Mouse (Mus musculus): Measurements from ENCODE around the gene Polr2c. TPM values are rescaled to one million over a fixed set of nuclear protein-coding genes. Genes with fewer than 3 reads are reported as not detected.
A peak's percentile ranks its signal among the peaks of the same experiment; 100 is the strongest.

The Polr2c gene
- polyA plus RNA-seq, 1 experiment from 2014 or later: 107 TPM

GRCm38 (mm10) chr8:94870474-94871107 is 13.3 kb downstream of the Polr2c start:
- H3K4me1 ChIP-seq (replicated peaks): peaks cover 62% of the 10 kb centered on the region
- H3K27ac ChIP-seq: peak overlapping the region; percentile 56
- no peaks in the 10 kb centered on the region for H3K27me3 ChIP-seq
- H3K9me3 ChIP-seq (replicated peaks): no peaks in the 10 kb centered on the region
- WGBS: 17% methylated on average over 22 of the region's 22 CpGs
- H3K4me2 ChIP-seq: peak overlapping the region; percentile 70
- H3K4me3 ChIP-seq: peak overlapping the region; percentile 45
- ATAC-seq (replicated peaks; ENCODE audit: insufficient number of reproducible peaks, insufficient read depth, low FRiP score, low read depth): no peak
- peaks cover 14% of the 10 kb centered on the region; the same call in 1 of the 2 replicates for H3K36me3 ChIP-seq
- peak overlapping the region; percentile 36 for H3K9ac ChIP-seq

- Histone ChIP-seq H3K4me1 (replicated peaks) (peaks cover 65% of the 10 kb centered on the region), H3K4me3 (peak overlapping the region; percentile 45)
- 9% methylated on average over 7 of the region's 7 CpGs for WGBS
Measured at GRCm38 (mm10) chr8:94871108-94871894, 14.1 kb downstream of the Polr2c start.

GRCm38 (mm10) chr8:94872156-94872555 is 14.9 kb downstream of the Polr2c start:
- H3K27me3 ChIP-seq: no peaks in the 10 kb centered on the region
- no peak overlapping the region for H3K4me3 ChIP-seq
- H3K9ac ChIP-seq: no peak overlapping the region
- peaks cover 72% of the 10 kb centered on the region for H3K4me1 ChIP-seq (replicated peaks)
- 51% methylated on average over 3 of the region's 3 CpGs for WGBS
- H3K27ac ChIP-seq: peak overlapping the region; percentile 56; the same call in 1 of the 2 replicates
- H3K9me3 ChIP-seq (replicated peaks): no peaks in the 10 kb centered on the region
- H3K4me2 ChIP-seq: peak overlapping the region; percentile 5
- 0 out of 2 replicates have a peak, but pooled peaks cover under 1% of the 10 kb centered on the region for H3K36me3 ChIP-seq
- ATAC-seq (replicated peaks; ENCODE audit: insufficient number of reproducible peaks, insufficient read depth, low FRiP score, low read depth): no peak

More at GRCm38 (mm10) chr8:94871108-94871894, 14.1 kb downstream of the Polr2c start:
- Histone ChIP-seq H3K9ac (peak overlapping the region; percentile 36), H3K9me3 (replicated peaks) (no peaks in the 10 kb centered on the region), H3K36me3 (peaks cover 7% of the 10 kb centered on the region; the same call in 1 of the 2 replicates), H3K4me2 (peak overlapping the region; percentile 70), H3K27ac (peak overlapping the region; percentile 56), H3K27me3 (no peaks in the 10 kb centered on the region)
- peak; percentile 52 for ATAC-seq (replicated peaks; ENCODE audit: insufficient number of reproducible peaks, insufficient read depth, low FRiP score, low read depth)

GRCm38 (mm10) chr8:94872576-94872975 is 15.3 kb downstream of the Polr2c start:
- no peaks in the 10 kb centered on the region for H3K36me3 ChIP-seq
- H3K27ac ChIP-seq: no peak overlapping the region
- H3K4me3 ChIP-seq: no peak overlapping the region
- WGBS: 77% methylated on average over 2 of the region's 2 CpGs
- H3K4me2 ChIP-seq: peak overlapping the region; percentile 5
- H3K4me1 ChIP-seq (replicated peaks): peaks cover 72% of the 10 kb centered on the region
- H3K9me3 ChIP-seq (replicated peaks): no peaks in the 10 kb centered on the region
- no peaks in the 10 kb centered on the region for H3K27me3 ChIP-seq
- H3K9ac ChIP-seq: no peak overlapping the region
- ATAC-seq (replicated peaks; ENCODE audit: insufficient number of reproducible peaks, insufficient read depth, low FRiP score, low read depth): no peak

- H3K9me3 ChIP-seq (replicated peaks): no peaks in the 10 kb centered on the region
- H3K36me3 ChIP-seq: no peaks in the 10 kb centered on the region
- H3K27me3 ChIP-seq: no peaks in the 10 kb centered on the region
- no peak overlapping the region for H3K27ac ChIP-seq
- H3K4me2 ChIP-seq: peak overlapping the region; percentile 94
- peaks cover 61% of the 10 kb centered on the region for H3K4me1 ChIP-seq (replicated peaks)
- peak overlapping the region; percentile 72; the same call in 1 of the 2 replicates for H3K9ac ChIP-seq
- WGBS: 7% methylated on average over 6 of the region's 6 CpGs
- ATAC-seq (replicated peaks; ENCODE audit: insufficient number of reproducible peaks, insufficient read depth, low FRiP score, low read depth): no peak; the same call in 1 of the 2 replicates
- H3K4me3 ChIP-seq: peak overlapping the region; percentile 71
Measured at GRCm38 (mm10) chr8:94874358-94874757, 17.1 kb downstream of the Polr2c start.

GRCm38 (mm10) chr8:94875096-94875870 is 18.0 kb downstream of the Polr2c start:
- ATAC-seq (replicated peaks; ENCODE audit: insufficient number of reproducible peaks, insufficient read depth, low FRiP score, low read depth): no peak
- peak overlapping the region; percentile 94 for H3K4me2 ChIP-seq
- H3K27me3 ChIP-seq: no peaks in the 10 kb centered on the region
- WGBS: 5% methylated on average over 17 of the region's 17 CpGs
- peaks cover 52% of the 10 kb centered on the region for H3K4me1 ChIP-seq (replicated peaks)
- H3K9ac ChIP-seq: peak overlapping the region; percentile 72
- peak overlapping the region; percentile 78 for H3K27ac ChIP-seq
- H3K4me3 ChIP-seq: peak overlapping the region; percentile 71
- no peaks in the 10 kb centered on the region for H3K9me3 ChIP-seq (replicated peaks)
- no peaks in the 10 kb centered on the region for H3K36me3 ChIP-seq

GRCm38 (mm10) chr8:94875871-94876150 is 18.6 kb downstream of the Polr2c start:
- no peak for ATAC-seq (replicated peaks; ENCODE audit: insufficient number of reproducible peaks, insufficient read depth, low FRiP score, low read depth)
- peaks cover 47% of the 10 kb centered on the region for H3K4me1 ChIP-seq (replicated peaks)
- 1% methylated on average over 6 of the region's 20 CpGs for WGBS

GRCm38 (mm10) chr8:94876197-94876730 is 19.0 kb downstream of the Polr2c start, which contains the start of gene Dok4:
Gene Dok4 (minus strand): TSS chr8:94876330.
- under 1% methylated on average over 23 of the region's 37 CpGs for WGBS

More at GRCm38 (mm10) chr8:94875871-94876150, 18.6 kb downstream of the Polr2c start:
- H3K9me3 ChIP-seq (replicated peaks): no peaks in the 10 kb centered on the region
- no peaks in the 10 kb centered on the region for H3K36me3 ChIP-seq
- peak overlapping the region; percentile 71 for H3K4me3 ChIP-seq
- peak overlapping the region; percentile 72 for H3K9ac ChIP-seq
- no peaks in the 10 kb centered on the region for H3K27me3 ChIP-seq
- H3K4me2 ChIP-seq: peak overlapping the region; percentile 94
- H3K27ac ChIP-seq: peak overlapping the region; percentile 78

GRCm38 (mm10) chr8:94876820-94877219 is 19.6 kb downstream of the Polr2c start:
- H3K9ac ChIP-seq: no peak overlapping the region
- H3K4me1 ChIP-seq (replicated peaks): peaks cover 37% of the 10 kb centered on the region
- no peaks in the 10 kb centered on the region for H3K27me3 ChIP-seq
- 44% methylated on average over 3 of the region's 3 CpGs for WGBS
- H3K27ac ChIP-seq: peak overlapping the region; percentile 63
- no peak overlapping the region for H3K4me3 ChIP-seq
- no peak for ATAC-seq (replicated peaks; ENCODE audit: insufficient number of reproducible peaks, insufficient read depth, low FRiP score, low read depth)
- H3K9me3 ChIP-seq (replicated peaks): no peaks in the 10 kb centered on the region
- H3K4me2 ChIP-seq: peak overlapping the region; percentile 94
- H3K36me3 ChIP-seq: no peaks in the 10 kb centered on the region

More at GRCm38 (mm10) chr8:94876197-94876730, 19.0 kb downstream of the Polr2c start, which contains the start of gene Dok4:
- Histone ChIP-seq H3K9ac (peak within 1 kb of the TSS; percentile 72), H3K36me3 (no peaks in the 10 kb centered on the region), H3K4me3 (peak within 1 kb of the TSS; percentile 71), H3K27me3 (no peaks in the 10 kb centered on the region), H3K9me3 (replicated peaks) (no peaks in the 10 kb centered on the region), H3K4me2 (peak within 1 kb of the TSS; percentile 94), H3K4me1 (replicated peaks) (peaks cover 42% of the 10 kb centered on the region), H3K27ac (peak within 1 kb of the TSS; percentile 78)
- ATAC-seq (replicated peaks; ENCODE audit: insufficient number of reproducible peaks, insufficient read depth, low FRiP score, low read depth): peak; percentile 79

- Histone ChIP-seq H3K9me3 (replicated peaks) (no peaks in the 10 kb centered on the region), H3K36me3 (no peaks in the 10 kb centered on the region), H3K4me1 (replicated peaks) (peaks cover 8% of the 10 kb centered on the region), H3K27ac (no peak overlapping the region), H3K4me2 (no peak overlapping the region), H3K4me3 (no peak overlapping the region), H3K9ac (no peak overlapping the region), H3K27me3 (no peaks in the 10 kb centered on the region)
- no peak for ATAC-seq (replicated peaks; ENCODE audit: insufficient number of reproducible peaks, insufficient read depth, low FRiP score, low read depth)
- 59% methylated on average over 4 of the region's 4 CpGs for WGBS
Measured at GRCm38 (mm10) chr8:94880742-94881141, 23.5 kb downstream of the Polr2c start.
